Mouse (Mus musculus) stomach, embryonic 16.5 days (tissue): ENCODE results near the gene Tmem265. TPM values are rescaled to one million over a fixed set of nuclear protein-coding genes. Genes with fewer than 3 reads are reported as not detected.
A peak's percentile ranks its signal among the peaks of the same experiment; 100 is the strongest.

Experiments used
- ATAC-seq: fragments of 200-750 bp; cut with Nextera tagmentation; 2 replicates; pipeline ENCODE4 v1.8.0; 2017; ENCODE audit warnings: moderate number of reproducible peaks, moderate TSS enrichment; ENCODE audit not compliant: insufficient read depth, low FRiP score
- H3K27ac ChIP-seq: fragments of 300-500 bp; sonication (generic); 2 replicates; pipeline ENCODE4 v1.5.1; 2014; ENCODE audit warnings: low read length
- H3K27me3 ChIP-seq: fragments of 300-500 bp; sonication (generic); 2 replicates; pipeline ENCODE4 v1.6.1; 2014; ENCODE audit warnings: low read length, control low read depth, mixed read lengths; ENCODE audit not compliant: control insufficient read depth, insufficient read depth
- H3K36me3 ChIP-seq: fragments of 300-500 bp; sonication (generic); 2 replicates; pipeline ENCODE4 v1.6.1; 2014; ENCODE audit warnings: low read length; ENCODE audit not compliant: control insufficient read depth, insufficient read depth
- H3K4me1 ChIP-seq: fragments of 300-500 bp; sonication (generic); 2 replicates; pipeline ENCODE4 v1.6.1; 2014; ENCODE audit warnings: low read length, control low read depth, mixed read lengths; ENCODE audit not compliant: control insufficient read depth, insufficient read depth
- H3K4me2 ChIP-seq: fragments of 300-500 bp; sonication (generic); 2 replicates; pipeline ENCODE4 v1.6.1; 2014; ENCODE audit warnings: low read depth, low read length, mixed read lengths
- H3K4me3 ChIP-seq: fragments of 300-500 bp; sonication (generic); replicated peaks from 2 replicates; pipeline ENCODE4 v1.5.1; 2014; ENCODE audit warnings: mild to moderate bottlenecking, low read length
- H3K9ac ChIP-seq: fragments of 300-500 bp; sonication (generic); 2 replicates; pipeline ENCODE4 v1.6.1; 2014; ENCODE audit warnings: low read length
- H3K9me3 ChIP-seq: fragments of 300-500 bp; sonication (generic); replicated peaks from 2 replicates; pipeline ENCODE4 v1.6.1; 2016; ENCODE audit warnings: low read length, control low read depth; ENCODE audit not compliant: control insufficient read depth
- WGBS: fragments of 180-500 bp; shearing (Covaris S2); extraction: QIAGEN DNeasy Blood & Tissue Kit; methylation state at CpG from one replicate; pipeline ENCODE4 v1.1.7; 2014; 5-methylcytosine and 5-hydroxymethylcytosine counted together
- polyA plus RNA-seq: library from polyadenylated mRNA; unstranded; fragments of >200 nt; fragmentation: Nextera tagmentation; extraction: Ambion mirVana; gene quantifications from 2 replicates; pipeline ENCODE4 v1.2.1, GENCODE M21; 2015

The Tmem265 gene
- polyA plus RNA-seq, 1 experiment from 2014 or later = 10.1 TPM

- Histone ChIP-seq H3K4me2 (peak overlapping the region; percentile 79), H3K9ac (peak overlapping the region; percentile 96), H3K4me1 (peaks cover 16% of the 10 kb centered on the region), H3K36me3 (peaks cover 34% of the 10 kb centered on the region), H3K27ac (peak overlapping the region; percentile 89), H3K9me3 (0 out of 2 replicates have a peak, but pooled peaks cover 6% of the 10 kb centered on the region), H3K27me3 (no peaks in the 10 kb centered on the region), H3K4me3 (peak overlapping the region; percentile 100)
- WGBS = 0% methylated on average over 41 of the region's 44 CpGs
- ATAC-seq = peak; percentile 45; the same call in 1 of the 2 replicates
Observed at GRCm38 (mm10) chr7:127614511-127614890, 53.3 kb downstream of the Tmem265 start.

- Histone ChIP-seq H3K27me3 (no peaks in the 10 kb centered on the region), H3K4me1 (peaks cover 16% of the 10 kb centered on the region), H3K27ac (peak within 1 kb of the TSS; percentile 89), H3K36me3 (peaks cover 27% of the 10 kb centered on the region), H3K4me3 (peak within 1 kb of the TSS; percentile 100), H3K4me2 (peak within 1 kb of the TSS; percentile 79), H3K9me3 (0 out of 2 replicates have a peak, but pooled peaks cover 6% of the 10 kb centered on the region), H3K9ac (peak within 1 kb of the TSS; percentile 96)
- ATAC-seq = peak; percentile 91
- WGBS = under 1% methylated on average over 49 of the region's 50 CpGs
Observed at GRCm38 (mm10) chr7:127614891-127615843, 54.0 kb downstream of the Tmem265 start, which contains the start of gene Zfp629. Zfp629 (minus strand) TSS chr7:127615797.

- 60% methylated on average over 1 of the region's 1 CpGs for WGBS
- Histone ChIP-seq H3K4me2 (no peak overlapping the region), H3K4me3 (no peak overlapping the region), H3K36me3 (peaks cover 15% of the 10 kb centered on the region), H3K27me3 (no peaks in the 10 kb centered on the region), H3K9me3 (0 out of 2 replicates have a peak, but pooled peaks cover 5% of the 10 kb centered on the region), H3K4me1 (peaks cover 16% of the 10 kb centered on the region), H3K9ac (no peak overlapping the region; the same call in 1 of the 2 replicates), H3K27ac (no peak overlapping the region)
- ATAC-seq = no peak
Observed at GRCm38 (mm10) chr7:127616336-127616735, 55.1 kb downstream of the Tmem265 start.

Other genes starting within 250 kb of the Tmem265 start
- gene Zfp768, start 215.8 kb upstream of the Tmem265 start, polyA plus RNA-seq = 12.0 and 13.9 TPM in 2 replicates
- 9.6 and 11.1 TPM in 2 replicates for gene Zfp747, start 185.3 kb upstream of the Tmem265 start, polyA plus RNA-seq
- gene 9130019O22Rik, start 174.2 kb upstream of the Tmem265 start, polyA plus RNA-seq = 6.2 and 6.7 TPM in 2 replicates
- gene E430018J23Rik, start 167.8 kb upstream of the Tmem265 start, polyA plus RNA-seq = 6.1 and 9.3 TPM in 2 replicates
- gene Zfp764, start 154.6 kb upstream of the Tmem265 start, polyA plus RNA-seq = 7.1 and 7.6 TPM in 2 replicates
- gene Zfp688, start 139.3 kb upstream of the Tmem265 start, polyA plus RNA-seq = 21.5 and 24.4 TPM in 2 replicates
- gene Zfp689, start 112.2 kb upstream of the Tmem265 start, polyA plus RNA-seq = 5.0 and 5.8 TPM in 2 replicates
- gene Prr14, start 101.8 kb upstream of the Tmem265 start, polyA plus RNA-seq = 35.9 and 37.8 TPM in 2 replicates
- 10.5 and 11.1 TPM in 2 replicates for gene Fbrs, start 82.2 kb upstream of the Tmem265 start, polyA plus RNA-seq
- gene Srcap, start 49.4 kb upstream of the Tmem265 start, polyA plus RNA-seq = 20.3 and 32.4 TPM in 2 replicates
- 12.3 and 13.2 TPM in 2 replicates for gene Gm42715, start 41.8 kb upstream of the Tmem265 start, polyA plus RNA-seq
- 37.6 and 44.1 TPM in 2 replicates for gene Phkg2, start 11.9 kb downstream of the Tmem265 start, polyA plus RNA-seq
- 6.3 and 8.1 TPM in 2 replicates for gene Ccdc189, start 27.2 kb downstream of the Tmem265 start, polyA plus RNA-seq
- gene Rnf40, start 27.4 kb downstream of the Tmem265 start, polyA plus RNA-seq = 41.6 and 41.7 TPM in 2 replicates
- gene Zfp629, start 54.4 kb downstream of the Tmem265 start, polyA plus RNA-seq = 10.4 and 10.9 TPM in 2 replicates
- 26.2 and 33.1 TPM in 2 replicates for gene Bcl7c, start 147.5 kb downstream of the Tmem265 start, polyA plus RNA-seq
- gene Ctf1, start 151.3 kb downstream of the Tmem265 start, polyA plus RNA-seq = 8.1 and 10.3 TPM in 2 replicates
- 0.21 and 0.22 TPM in 2 replicates for gene Ctf2, start 170.8 kb downstream of the Tmem265 start, polyA plus RNA-seq
- 2.8 and 3.2 TPM in 2 replicates for gene Fbxl19, start 183.2 kb downstream of the Tmem265 start, polyA plus RNA-seq
- gene Orai3, start 208.4 kb downstream of the Tmem265 start, polyA plus RNA-seq = 26.7 and 29.0 TPM in 2 replicates
- gene Setd1a, start 215.3 kb downstream of the Tmem265 start, polyA plus RNA-seq = 10.5 and 16.4 TPM in 2 replicates
- not detected in 2 replicates for gene Gm49388, start 224.2 kb downstream of the Tmem265 start, polyA plus RNA-seq
- 35.2 and 36.1 TPM in 2 replicates for gene Hsd3b7, start 239.2 kb downstream of the Tmem265 start, polyA plus RNA-seq